Mouse (Mus musculus): Measurements from ENCODE around the gene Ndufb5.

GRCm38 (mm10) chr3:32754384-32754915 lies 17.7 kb downstream of the Ndufb5 start:
- TF ChIP-seq POLR2A (IDR thresholded peaks at IDR 0.05; ENCODE audit: extremely low read depth, insufficient read depth, low read length) (no peak), CTCF (IDR thresholded peaks at IDR 0.05; ENCODE audit: extremely low read depth, insufficient read depth, low read length) (no peak)
